Mouse (Mus musculus) erythroblast, embryonic 14.5 days (primary cell): ENCODE results near the gene Engase.

Source experiments
- GATA1 ChIP-seq: IDR thresholded peaks from 2 replicates; pipeline ENCODE4 v1.6.1; 2012; ENCODE audit warnings: low read length, inconsistent platforms, mixed read lengths
- TAL1 ChIP-seq: IDR thresholded peaks from 3 replicates; pipeline ENCODE4 v1.6.1; 2012; ENCODE audit warnings: low read length, inconsistent platforms, mixed read lengths

DNA sequence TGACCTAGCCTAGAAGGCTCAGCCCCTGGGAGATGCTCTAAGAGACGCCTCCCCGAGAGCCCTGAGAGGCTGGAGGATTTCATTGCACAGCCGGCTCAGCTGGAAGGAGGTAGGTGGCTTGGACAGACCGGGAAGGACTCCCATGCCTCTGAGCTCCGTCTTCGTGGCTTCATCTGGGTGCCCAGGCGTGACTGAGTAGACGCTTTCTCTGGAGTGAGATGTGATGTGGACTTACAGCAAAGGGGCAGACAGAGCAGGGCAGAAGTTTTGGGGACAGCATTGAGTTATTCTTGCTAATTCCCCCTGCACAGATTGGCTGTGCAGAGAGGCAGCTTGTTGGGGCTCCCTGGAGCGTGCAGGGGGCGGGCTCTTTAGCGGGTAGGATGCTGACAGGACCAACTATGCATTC lies 48.2 kb upstream of the Engase start:
- TF ChIP-seq GATA1 (no peak), TAL1 (no peak)
